Mouse (Mus musculus): Measurements from ENCODE around the gene Apba2. TPM values are rescaled to one million over a fixed set of nuclear protein-coding genes. Genes with fewer than 3 reads are reported as not detected.

Apba2 gene
- polyA plus RNA-seq, 1 experiment from 2014 or later: 173 TPM

DNA sequence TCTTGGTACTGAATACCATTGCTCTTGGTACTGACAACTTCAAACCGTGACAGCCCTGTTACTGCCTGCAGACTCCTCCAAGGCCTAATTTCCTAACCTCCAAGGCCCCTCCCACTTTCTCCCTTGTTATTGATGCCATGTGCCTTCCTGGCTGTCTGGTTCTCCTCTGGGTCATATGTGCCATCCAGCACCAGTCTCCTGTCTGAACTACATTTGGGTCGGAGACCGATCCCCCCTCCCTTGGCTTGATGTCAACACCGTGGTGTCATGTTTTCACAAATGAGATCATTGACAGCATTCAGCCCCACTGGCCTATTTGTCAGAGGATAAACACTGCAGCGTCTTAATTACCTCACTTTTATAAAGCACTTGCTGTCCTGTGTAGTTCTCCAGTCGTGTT, 144.5 kb downstream of the Apba2 start:
- 48% methylated on average over 6 of the region's 6 CpGs for WGBS
- Histone ChIP-seq H3K27me3 (replicated peaks; ENCODE audit: control insufficient read depth, insufficient read depth, low read length) (no peaks in the 10 kb centered on the region), H3K4me2 (ENCODE audit: low read length) (no peak overlapping the region), H3K9me3 (ENCODE audit: control insufficient read depth, low read length) (0 out of 2 replicates have a peak, but pooled peaks cover 3% of the 10 kb centered on the region), H3K27ac (ENCODE audit: low read depth, low read length) (peak overlapping the region; percentile 23; the same call in 1 of the 2 replicates), H3K9ac (ENCODE audit: low read depth, low read length) (no peak overlapping the region), H3K4me1 (ENCODE audit: control insufficient read depth, insufficient read depth, low read depth, low read length) (peaks cover 4% of the 10 kb centered on the region), H3K4me3 (ENCODE audit: low read length) (no peak overlapping the region), H3K36me3 (ENCODE audit: control insufficient read depth, insufficient read depth, low read length) (peaks cover 2% of the 10 kb centered on the region; the same call in 1 of the 2 replicates)
- peak; percentile 38; the same call in 1 of the 2 replicates for ATAC-seq

DNA sequence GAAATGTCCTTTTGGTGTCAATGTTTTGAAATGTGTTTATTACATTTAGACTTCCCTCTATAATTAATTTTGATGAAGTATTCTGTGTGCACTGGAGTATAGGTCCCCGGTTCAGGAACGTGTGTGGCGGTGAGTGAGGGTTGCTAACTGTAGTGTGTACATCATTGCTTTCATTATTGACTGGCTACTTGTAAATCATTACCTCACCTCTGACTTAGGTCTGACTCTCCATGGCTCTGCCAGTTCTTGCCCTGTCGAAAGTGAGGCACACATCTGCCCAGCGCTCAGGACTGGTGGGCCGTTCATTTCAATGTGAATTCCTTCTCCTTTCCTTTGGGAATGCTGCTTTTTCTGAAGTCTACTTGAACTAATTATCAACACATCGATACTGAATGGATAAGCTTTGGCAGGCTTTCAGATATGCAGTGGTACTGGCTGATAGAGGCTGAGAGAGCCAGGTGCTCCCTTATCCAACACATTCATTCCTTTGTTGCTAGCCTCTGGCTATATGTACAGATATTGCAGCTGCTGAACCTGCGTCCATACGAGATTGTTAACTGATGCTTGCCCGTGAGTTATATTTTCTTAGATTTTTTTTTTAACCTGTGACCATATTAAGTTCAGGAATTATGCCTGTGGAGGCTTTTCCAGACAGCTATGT, 147.6 kb downstream of the Apba2 start:
- Histone ChIP-seq H3K4me2 (ENCODE audit: low read length) (no peak overlapping the region), H3K4me1 (ENCODE audit: control insufficient read depth, insufficient read depth, low read depth, low read length) (peaks cover 4% of the 10 kb centered on the region), H3K36me3 (ENCODE audit: control insufficient read depth, insufficient read depth, low read length) (no peaks in the 10 kb centered on the region), H3K9ac (ENCODE audit: low read depth, low read length) (no peak overlapping the region), H3K9me3 (ENCODE audit: control insufficient read depth, low read length) (no peaks in the 10 kb centered on the region), H3K27ac (ENCODE audit: low read depth, low read length) (no peak overlapping the region), H3K4me3 (ENCODE audit: low read length) (no peak overlapping the region), H3K27me3 (replicated peaks; ENCODE audit: control insufficient read depth, insufficient read depth, low read length) (no peaks in the 10 kb centered on the region)
- no peak for ATAC-seq
- 55% methylated on average over 10 of the region's 10 CpGs for WGBS

DNA sequence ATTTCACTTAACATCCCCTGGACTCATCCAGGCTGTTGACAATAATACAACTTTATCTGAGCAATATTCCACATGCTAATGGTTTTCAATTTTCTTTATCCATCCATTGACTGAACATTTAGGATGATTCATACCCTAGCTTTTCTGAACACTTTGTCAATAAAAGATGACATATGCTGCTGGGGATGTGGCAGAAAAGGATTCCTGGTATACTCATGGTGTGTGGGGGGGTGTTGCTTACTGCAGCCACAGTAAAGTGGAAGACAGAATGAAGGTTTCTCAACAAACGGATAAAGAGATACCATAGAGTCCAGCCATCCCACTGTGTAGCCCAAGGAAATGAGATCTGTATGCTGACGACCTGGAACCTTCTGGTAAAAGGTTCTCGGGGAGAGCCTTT, 150.5 kb downstream of the Apba2 start:
- Histone ChIP-seq H3K4me2 (ENCODE audit: low read length) (no peak overlapping the region), H3K4me3 (ENCODE audit: low read length) (no peak overlapping the region), H3K36me3 (ENCODE audit: control insufficient read depth, insufficient read depth, low read length) (no peaks in the 10 kb centered on the region), H3K4me1 (ENCODE audit: control insufficient read depth, insufficient read depth, low read depth, low read length) (no peaks in the 10 kb centered on the region), H3K9me3 (ENCODE audit: control insufficient read depth, low read length) (no peaks in the 10 kb centered on the region), H3K27me3 (replicated peaks; ENCODE audit: control insufficient read depth, insufficient read depth, low read length) (no peaks in the 10 kb centered on the region), H3K27ac (ENCODE audit: low read depth, low read length) (no peak overlapping the region), H3K9ac (ENCODE audit: low read depth, low read length) (no peak overlapping the region)
- no peak for ATAC-seq
- 51% methylated on average over 3 of the region's 3 CpGs for WGBS

DNA sequence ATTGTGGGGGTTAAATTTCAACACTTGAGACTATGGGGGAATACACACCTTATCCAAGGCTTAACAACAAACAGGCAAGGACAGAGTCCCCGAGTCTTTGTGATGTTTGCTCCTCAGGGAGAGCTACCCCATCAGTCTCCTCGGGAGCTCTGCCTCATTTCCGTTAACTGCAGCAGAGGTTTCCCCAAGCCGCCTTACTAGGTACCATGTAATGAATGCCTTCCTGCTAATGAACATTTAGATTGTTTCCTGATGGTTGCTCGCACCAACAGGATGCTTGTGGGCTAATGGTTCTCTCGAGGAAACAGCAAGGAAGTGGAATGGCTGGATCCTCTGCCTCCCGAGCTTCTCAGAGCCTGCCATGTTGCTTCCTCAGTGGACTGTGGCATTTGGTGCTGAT, 155.3 kb downstream of the Apba2 start:
- H3K36me3 ChIP-seq (ENCODE audit: control insufficient read depth, insufficient read depth, low read length): no peaks in the 10 kb centered on the region
- H3K4me1 ChIP-seq (ENCODE audit: control insufficient read depth, insufficient read depth, low read depth, low read length): peaks cover 4% of the 10 kb centered on the region
- 53% methylated on average over 7 of the region's 7 CpGs for WGBS
- no peak overlapping the region for H3K27ac ChIP-seq (ENCODE audit: low read depth, low read length)
- no peaks in the 10 kb centered on the region for H3K27me3 ChIP-seq (replicated peaks; ENCODE audit: control insufficient read depth, insufficient read depth, low read length)
- no peaks in the 10 kb centered on the region for H3K9me3 ChIP-seq (ENCODE audit: control insufficient read depth, low read length)
- no peak overlapping the region for H3K9ac ChIP-seq (ENCODE audit: low read depth, low read length)
- no peak overlapping the region for H3K4me2 ChIP-seq (ENCODE audit: low read length)
- H3K4me3 ChIP-seq (ENCODE audit: low read length): no peak overlapping the region
- peak; percentile 41; the same call in 1 of the 2 replicates for ATAC-seq

DNA sequence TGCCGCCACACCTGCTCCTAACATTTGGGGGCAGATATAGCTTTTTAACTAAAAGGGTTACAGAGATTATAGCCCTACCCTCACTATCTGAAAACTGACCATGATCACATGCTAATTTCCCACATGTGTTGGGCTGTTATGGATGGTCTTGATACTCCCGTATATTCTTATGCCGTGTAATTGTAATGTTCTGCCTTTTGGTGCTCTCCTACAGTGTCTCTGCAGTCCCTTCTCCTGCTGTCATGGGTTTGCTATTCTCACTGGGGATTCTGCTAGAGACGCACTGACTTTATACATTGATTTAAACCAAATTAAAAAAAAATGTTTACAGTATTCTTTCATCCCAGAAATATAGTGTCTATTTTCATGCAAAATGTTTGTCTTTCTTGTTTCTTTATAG, 157.4 kb downstream of the Apba2 start:
- ATAC-seq: no peak
- Histone ChIP-seq H3K27ac (ENCODE audit: low read depth, low read length) (no peak overlapping the region), H3K4me1 (ENCODE audit: control insufficient read depth, insufficient read depth, low read depth, low read length) (peaks cover 4% of the 10 kb centered on the region), H3K9ac (ENCODE audit: low read depth, low read length) (no peak overlapping the region), H3K4me2 (ENCODE audit: low read length) (no peak overlapping the region), H3K4me3 (ENCODE audit: low read length) (no peak overlapping the region), H3K36me3 (ENCODE audit: control insufficient read depth, insufficient read depth, low read length) (no peaks in the 10 kb centered on the region), H3K27me3 (replicated peaks; ENCODE audit: control insufficient read depth, insufficient read depth, low read length) (no peaks in the 10 kb centered on the region), H3K9me3 (ENCODE audit: control insufficient read depth, low read length) (no peaks in the 10 kb centered on the region)
- 42% methylated on average over 4 of the region's 4 CpGs for WGBS

DNA sequence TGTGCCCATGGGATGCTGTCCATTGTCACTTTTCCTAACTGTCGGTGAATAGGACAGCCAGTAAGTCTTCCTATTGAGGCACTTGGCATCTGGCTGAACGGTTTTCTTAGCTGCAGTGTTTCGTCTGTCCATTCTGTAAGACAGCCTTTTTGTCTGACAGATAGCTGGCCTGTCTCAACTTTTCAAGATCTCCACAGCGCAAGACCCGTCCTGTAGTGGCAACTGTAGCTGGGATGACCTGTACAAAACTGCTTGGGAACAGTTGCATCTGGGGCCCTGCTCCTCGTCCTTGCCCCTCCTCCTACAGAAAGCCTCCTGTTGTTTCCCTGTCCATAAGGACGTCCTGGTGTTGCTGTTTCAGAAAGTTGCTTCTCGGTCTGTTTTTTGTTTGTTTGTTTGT, 157.8 kb downstream of the Apba2 start:
- Histone ChIP-seq H3K9me3 (ENCODE audit: control insufficient read depth, low read length) (no peaks in the 10 kb centered on the region), H3K27ac (ENCODE audit: low read depth, low read length) (no peak overlapping the region)
- 25% methylated on average over 8 of the region's 8 CpGs for WGBS

DNA sequence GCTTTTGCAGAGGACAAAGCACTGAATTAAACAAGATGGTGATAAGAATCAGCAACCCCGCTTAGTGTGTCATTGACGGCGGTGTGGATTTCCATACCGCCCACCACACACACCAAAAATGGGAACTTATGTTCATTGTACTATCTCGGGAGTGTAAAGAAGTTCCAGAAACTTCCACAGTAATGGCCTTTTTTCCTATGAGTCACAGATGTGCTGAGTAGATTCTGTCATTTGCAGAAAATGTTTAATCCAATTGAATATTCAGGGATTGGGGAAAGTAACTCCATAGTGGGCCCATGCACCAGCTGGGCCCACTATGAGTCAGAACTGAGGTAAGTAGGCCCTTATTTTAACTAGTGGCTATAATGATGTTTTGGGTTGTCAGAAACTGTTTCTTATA, 161.0 kb downstream of the Apba2 start:
- Histone ChIP-seq H3K4me1 (ENCODE audit: control insufficient read depth, insufficient read depth, low read depth, low read length) (peaks cover 4% of the 10 kb centered on the region), H3K27me3 (replicated peaks; ENCODE audit: control insufficient read depth, insufficient read depth, low read length) (no peaks in the 10 kb centered on the region), H3K4me3 (ENCODE audit: low read length) (no peak overlapping the region), H3K4me2 (ENCODE audit: low read length) (no peak overlapping the region), H3K27ac (ENCODE audit: low read depth, low read length) (no peak overlapping the region), H3K36me3 (ENCODE audit: control insufficient read depth, insufficient read depth, low read length) (no peaks in the 10 kb centered on the region), H3K9ac (ENCODE audit: low read depth, low read length) (no peak overlapping the region), H3K9me3 (ENCODE audit: control insufficient read depth, low read length) (no peaks in the 10 kb centered on the region)
- ATAC-seq: no peak
- 94% methylated on average over 5 of the region's 5 CpGs for WGBS

More for the DNA sequence above, 157.8 kb downstream of the Apba2 start:
- H3K4me3 ChIP-seq (ENCODE audit: low read length): no peak overlapping the region
- H3K36me3 ChIP-seq (ENCODE audit: control insufficient read depth, insufficient read depth, low read length): no peaks in the 10 kb centered on the region
- H3K4me1 ChIP-seq (ENCODE audit: control insufficient read depth, insufficient read depth, low read depth, low read length): peaks cover 4% of the 10 kb centered on the region
- H3K27me3 ChIP-seq (replicated peaks; ENCODE audit: control insufficient read depth, insufficient read depth, low read length): no peaks in the 10 kb centered on the region
- H3K4me2 ChIP-seq (ENCODE audit: low read length): no peak overlapping the region
- ATAC-seq: no peak
- no peak overlapping the region for H3K9ac ChIP-seq (ENCODE audit: low read depth, low read length)

DNA sequence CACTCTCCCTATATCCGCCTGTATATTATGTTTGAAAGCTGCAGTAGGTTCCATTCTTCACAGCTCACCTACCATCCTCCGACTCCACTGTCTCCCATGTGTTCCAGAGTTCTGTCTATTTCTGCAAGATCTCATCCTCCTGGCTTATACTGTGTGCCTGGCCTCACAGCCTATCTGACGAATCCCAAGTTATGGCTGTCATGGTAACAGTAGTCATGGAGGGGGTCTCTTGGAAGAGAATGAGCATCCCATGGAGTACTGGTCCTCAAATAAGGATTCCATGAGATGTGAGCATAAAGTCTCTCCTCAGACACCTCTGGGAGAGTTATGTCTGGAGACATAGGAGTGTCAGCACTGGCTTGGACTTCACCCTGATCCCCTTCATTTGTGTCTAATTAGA, 162.1 kb downstream of the Apba2 start:
- Histone ChIP-seq H3K27ac (ENCODE audit: low read depth, low read length) (no peak overlapping the region), H3K9me3 (ENCODE audit: control insufficient read depth, low read length) (no peaks in the 10 kb centered on the region), H3K27me3 (replicated peaks; ENCODE audit: control insufficient read depth, insufficient read depth, low read length) (no peaks in the 10 kb centered on the region), H3K9ac (ENCODE audit: low read depth, low read length) (no peak overlapping the region), H3K4me2 (ENCODE audit: low read length) (no peak overlapping the region), H3K36me3 (ENCODE audit: control insufficient read depth, insufficient read depth, low read length) (no peaks in the 10 kb centered on the region), H3K4me3 (ENCODE audit: low read length) (no peak overlapping the region), H3K4me1 (ENCODE audit: control insufficient read depth, insufficient read depth, low read depth, low read length) (peaks cover 4% of the 10 kb centered on the region; the same call in 1 of the 2 replicates)
- no peak for ATAC-seq
- 89% methylated on average over 3 of the region's 3 CpGs for WGBS

DNA sequence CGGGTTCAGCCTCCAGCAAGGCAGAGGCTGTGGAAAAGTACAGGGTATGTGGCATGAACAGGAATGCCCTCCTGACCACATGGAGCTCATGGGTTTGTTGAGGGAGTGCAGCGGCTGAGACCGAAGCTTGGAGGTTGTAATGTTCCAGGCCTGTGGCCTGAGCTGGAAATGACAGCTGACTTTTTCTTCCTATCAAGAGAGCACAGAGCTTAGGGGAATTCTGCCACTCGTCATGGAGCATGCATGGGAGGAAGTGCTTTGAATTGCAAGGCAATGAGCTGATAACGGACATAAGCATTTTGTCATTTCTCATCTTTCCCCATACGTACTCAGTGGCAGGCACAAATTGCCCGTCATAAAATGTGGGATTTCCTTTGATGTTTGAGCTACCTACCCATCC, 163.6 kb downstream of the Apba2 start:
- no peaks in the 10 kb centered on the region for H3K27me3 ChIP-seq (replicated peaks; ENCODE audit: control insufficient read depth, insufficient read depth, low read length)
- H3K27ac ChIP-seq (ENCODE audit: low read depth, low read length): no peak overlapping the region

More for the DNA sequence above, 163.6 kb downstream of the Apba2 start:
- ATAC-seq: no peak; the same call in 1 of the 2 replicates
- Histone ChIP-seq H3K9me3 (ENCODE audit: control insufficient read depth, low read length) (no peaks in the 10 kb centered on the region), H3K4me3 (ENCODE audit: low read length) (no peak overlapping the region), H3K36me3 (ENCODE audit: control insufficient read depth, insufficient read depth, low read length) (no peaks in the 10 kb centered on the region), H3K9ac (ENCODE audit: low read depth, low read length) (no peak overlapping the region), H3K4me1 (ENCODE audit: control insufficient read depth, insufficient read depth, low read depth, low read length) (no peaks in the 10 kb centered on the region), H3K4me2 (ENCODE audit: low read length) (no peak overlapping the region)
- WGBS: 68% methylated on average over 7 of the region's 7 CpGs

All from hindbrain, embryonic 16.5 days (tissue).